Mouse (Mus musculus): ENCODE measurements at regions not wholly inside any gene's neighbourhood (a gene's known extent, or its start where the extent isn't known, plus 50 kb on each side); places are given as distances from the start of the nearest gene placed in this dataset.

DNA sequence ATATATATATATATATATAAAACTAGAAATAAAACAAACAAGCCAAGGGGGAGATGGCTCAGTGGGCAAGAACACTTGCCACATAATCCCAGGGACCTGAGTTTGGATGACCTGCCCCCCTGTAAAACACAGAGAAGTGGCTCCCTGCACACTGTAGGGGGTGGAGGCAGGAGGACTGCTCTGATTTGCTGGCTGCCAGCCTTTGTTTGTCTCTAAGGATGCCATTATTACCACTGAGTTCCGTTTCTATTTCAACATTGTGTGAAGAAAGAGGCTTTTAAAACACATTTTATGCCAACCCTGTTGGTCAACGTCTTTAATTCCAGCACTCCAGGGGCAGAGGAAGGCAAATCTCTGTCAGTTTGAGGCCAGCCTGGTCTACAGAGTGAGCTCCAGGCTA, 82.2 kb upstream of the Errfi1 start:
- DNase-seq (ENCODE audit: low read depth, low spot score) = no peak

DNA sequence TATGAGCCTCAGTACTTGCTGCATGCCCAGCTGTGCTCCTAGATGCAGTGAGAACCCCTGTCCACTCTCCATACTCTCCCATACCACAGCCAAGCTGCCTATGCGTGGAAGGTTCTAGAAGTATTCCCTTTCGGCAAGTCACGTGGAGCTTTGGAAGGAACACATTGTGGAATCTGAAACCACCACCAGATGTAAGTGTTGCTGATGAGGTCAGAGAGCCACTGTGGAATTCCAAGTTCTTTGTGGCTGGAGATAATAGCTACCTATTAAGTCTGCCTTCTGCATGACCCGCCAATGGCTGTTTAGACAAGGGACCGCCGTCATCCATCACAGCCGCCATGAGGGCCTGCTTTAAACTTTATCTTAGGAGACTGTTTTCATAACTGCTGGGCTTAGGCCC, 84.7 kb upstream of the Errfi1 start:
- DNase-seq (ENCODE audit: low read depth, low spot score) = peak; percentile 68

DNA sequence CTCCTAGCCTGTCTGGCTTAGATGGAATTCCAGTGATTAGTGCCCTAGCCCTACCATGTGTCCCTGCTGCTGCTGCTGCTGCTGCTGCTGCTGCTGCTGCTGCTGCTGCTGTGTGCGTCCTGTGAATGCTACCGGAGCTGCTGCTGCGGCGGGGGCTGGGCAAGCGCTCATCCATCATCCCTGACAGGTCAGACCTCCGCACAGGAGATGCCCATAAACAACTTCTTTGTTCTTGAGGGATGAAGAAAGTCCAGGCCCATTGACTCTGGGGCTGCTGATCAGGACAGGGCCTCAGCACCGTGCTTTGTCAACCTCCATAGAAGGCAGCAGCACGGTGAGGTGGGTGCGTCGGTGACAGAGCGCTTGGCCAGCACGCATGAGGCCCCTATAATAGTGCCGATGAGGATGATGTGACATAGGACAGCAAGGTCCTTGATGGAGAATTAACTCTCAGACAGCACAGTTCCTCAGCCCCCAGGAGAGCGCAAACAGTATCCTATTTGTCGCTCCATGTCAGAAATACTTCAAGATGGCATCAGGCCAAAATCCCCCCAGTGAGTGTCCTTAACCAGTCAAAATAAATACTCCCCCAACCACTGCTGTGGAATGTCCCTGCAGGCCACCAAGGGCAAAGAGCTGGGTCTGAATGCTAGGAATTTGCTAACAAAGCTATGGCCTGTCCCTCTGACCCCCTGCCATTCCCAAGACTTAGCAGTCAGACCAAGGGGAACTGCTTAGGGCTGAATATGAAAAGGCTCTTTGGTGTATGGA, 95.1 kb upstream of the Errfi1 start:
- DNase-seq (ENCODE audit: low read depth, low spot score) = peak; percentile 84

DNA sequence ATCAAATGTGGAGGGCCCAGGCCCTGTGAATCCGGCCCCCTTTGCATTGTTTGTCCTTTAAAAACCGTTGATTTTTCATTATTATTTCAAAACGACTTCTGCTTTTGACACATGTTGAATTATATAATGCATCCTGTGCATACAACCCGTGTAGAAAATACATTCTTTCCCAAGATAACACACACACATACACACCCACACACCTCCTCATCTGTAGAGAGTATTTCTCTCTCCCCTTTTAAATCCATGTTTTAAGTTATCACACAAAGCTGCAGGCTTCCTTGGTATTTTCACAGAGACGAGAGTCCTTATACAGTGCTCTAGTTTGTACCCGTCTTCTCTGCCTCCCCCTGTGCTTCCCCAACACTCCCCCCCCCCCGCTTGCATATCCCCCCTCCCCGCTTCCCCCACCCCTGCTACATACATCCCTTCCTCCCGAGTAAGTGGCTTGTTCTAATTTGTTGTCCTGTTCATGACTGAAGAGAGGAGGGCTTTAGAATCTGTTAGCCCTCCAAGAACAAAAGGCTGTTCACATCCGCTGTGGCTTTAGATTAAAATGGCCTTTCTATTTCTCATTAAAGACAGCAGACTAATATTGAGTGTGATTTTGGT, 95.8 kb upstream of the Errfi1 start:
- no peak for DNase-seq (ENCODE audit: low read depth, low spot score)

DNA sequence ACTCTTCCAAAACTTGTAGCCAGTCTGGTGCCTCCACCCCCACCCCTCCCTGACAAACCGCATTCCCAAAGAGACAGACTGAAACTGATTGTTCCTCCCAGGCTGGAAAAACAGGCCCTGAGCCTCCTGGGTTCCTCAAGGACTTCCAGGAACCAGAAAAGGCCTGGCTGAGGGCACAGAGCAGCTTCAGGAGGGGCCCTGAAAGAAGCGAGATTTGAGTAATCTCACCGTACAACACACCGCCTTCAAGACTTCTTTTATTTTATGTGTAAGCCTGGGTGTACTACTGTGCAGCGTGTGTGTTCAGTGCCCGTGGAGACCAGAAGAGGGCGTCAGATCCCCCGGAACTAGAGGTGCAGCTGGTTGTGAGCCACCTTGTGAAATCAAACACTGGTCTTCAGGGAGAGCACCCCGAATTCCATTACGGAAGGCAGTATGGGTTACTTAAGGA, 96.4 kb upstream of the Errfi1 start:
- DNase-seq (ENCODE audit: low read depth, low spot score) = no peak

DNA sequence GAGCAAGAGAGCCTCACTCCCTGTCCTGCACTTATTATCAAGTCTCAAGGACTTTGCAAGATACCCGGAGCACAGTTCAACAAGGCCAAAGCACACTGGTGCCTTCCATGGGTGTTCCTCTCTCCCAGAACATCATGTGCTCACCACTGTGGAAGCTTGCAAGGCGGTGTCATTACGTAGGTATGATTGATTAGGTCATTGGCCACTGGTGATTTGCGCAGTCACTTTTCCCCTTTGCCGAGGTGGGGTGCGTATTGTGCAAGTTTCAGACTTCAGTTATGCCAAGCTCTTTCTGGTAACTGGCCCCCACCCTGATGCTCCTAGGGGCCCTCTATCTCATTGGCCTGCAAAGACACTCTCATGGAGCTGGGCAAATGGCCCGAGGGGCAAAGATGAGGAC, 98.3 kb upstream of the Errfi1 start:
- DNase-seq (ENCODE audit: low read depth, low spot score) = no peak

DNA sequence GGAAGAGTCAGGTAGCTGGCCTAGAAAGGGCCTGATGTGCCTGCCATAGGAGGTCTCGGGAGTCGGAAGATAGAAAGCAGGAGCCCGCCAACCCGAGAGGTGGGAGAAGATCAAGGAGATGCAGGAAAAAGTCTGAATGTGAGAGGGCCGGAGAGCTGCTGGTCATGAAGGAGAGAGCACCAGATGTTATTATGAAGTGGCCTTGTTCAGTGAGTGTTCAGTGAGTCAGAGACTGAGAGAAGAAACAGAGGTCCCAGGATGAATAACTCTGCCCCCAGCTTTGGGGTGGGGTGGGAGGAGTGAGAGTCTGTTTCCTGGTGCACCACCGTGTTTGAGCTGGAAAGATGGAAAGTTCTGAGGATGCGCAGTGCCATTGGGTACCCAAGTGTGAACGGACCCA, 100.2 kb upstream of the Slc45a1 start:
- DNase-seq (ENCODE audit: low read depth, low spot score) = no peak

DNA sequence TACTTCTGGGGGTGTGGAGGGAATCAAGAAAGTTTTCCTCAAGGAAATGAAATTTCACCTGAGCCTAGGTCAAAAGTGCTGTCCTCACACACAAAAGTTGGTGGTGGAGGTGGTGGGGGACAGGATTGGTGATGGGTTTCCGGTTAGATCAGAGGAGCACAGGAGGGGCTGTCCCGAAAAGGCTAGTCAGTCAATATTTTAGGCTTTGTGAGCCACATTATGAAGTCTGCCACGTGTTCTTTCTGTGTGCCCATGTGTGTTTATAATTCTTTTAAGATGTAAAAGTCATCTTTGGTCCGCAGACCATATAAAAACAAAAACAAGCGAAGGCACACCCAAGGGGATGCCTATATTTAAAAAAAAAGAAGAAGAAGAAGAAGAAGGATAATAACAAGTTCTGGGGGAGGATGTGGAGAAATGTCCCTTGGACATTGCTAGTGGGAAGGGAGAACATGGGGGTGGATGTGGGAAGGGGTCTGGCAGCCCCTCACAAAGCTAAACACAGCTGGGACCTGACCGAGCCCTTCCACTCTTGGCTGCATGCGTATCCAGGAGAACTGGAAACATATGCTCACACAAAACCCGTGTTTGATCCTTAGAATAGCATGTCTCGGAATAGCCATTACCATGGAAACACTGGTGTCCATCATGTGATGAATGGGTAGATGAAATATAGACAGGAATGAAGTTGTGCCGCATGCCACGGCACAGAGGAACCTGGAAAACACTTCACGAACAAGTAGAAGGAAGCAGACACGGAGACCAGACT, 98.7 kb upstream of the Slc45a1 start:
- no peak for DNase-seq (ENCODE audit: low read depth, low spot score)

DNA sequence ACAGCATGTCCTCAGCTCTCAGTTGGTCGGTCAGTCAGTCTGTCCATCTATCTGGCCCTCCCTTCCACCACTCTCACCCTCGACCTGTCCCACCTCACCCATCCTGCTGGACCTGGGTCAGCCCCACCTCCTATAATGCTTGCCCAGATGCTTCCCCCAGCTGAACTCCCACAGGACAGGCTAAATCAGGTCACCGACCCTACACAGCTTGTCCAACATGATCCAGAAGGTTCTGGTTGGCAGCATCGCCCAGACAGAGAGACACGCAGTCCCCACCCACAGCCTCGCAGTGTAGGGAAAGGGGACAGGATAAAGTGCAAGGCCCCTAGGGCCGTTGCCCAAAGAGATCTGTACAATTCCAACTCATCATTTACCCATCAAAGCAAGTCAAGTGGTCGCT, 97.1 kb upstream of the Slc45a1 start:
- no peak for DNase-seq (ENCODE audit: low read depth, low spot score)

DNA sequence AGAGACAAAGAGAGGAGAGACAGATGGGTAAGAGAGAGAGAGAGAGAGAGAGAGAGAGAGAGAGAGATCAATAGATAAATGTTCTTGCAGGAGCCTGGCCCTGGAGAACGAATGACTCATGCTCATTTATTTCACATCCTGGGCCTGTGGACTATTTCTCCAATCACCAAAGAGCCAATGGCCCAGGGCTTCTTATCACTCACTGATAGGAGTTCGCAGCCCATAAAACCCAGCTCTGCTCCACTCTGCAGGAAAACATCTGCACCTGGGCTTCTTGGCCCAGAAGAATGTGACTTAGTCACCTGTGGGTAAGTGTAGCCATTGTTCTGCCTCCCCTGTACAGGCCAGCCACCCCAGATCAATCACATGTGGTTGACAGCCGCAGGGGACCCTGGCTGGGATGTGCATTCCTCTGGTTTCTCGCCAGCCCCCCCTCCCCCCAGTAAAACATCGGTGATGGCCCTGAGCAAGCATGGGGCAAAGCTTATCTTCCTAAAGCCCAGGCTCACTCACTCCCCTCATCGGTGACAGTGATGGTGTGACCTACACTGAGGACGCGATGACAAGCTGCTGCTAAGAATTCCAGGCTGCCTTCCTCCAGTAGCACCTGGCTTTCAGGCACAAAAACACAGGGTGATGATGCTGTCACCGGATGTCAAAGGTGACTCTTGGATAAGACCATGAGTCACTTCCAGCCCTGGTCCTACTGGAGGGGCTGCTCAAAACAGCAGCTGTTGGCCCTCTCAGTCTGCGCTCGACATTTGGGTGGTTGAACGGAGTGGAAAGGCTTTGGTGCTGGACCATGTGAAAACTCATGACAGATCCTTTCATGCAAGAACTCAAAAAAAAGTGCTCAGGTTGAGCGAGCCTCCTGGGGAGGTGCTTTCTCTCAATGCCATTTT, 96.4 kb upstream of the Slc45a1 start:
- DNase-seq (ENCODE audit: low read depth, low spot score) = peak; percentile 52

DNA sequence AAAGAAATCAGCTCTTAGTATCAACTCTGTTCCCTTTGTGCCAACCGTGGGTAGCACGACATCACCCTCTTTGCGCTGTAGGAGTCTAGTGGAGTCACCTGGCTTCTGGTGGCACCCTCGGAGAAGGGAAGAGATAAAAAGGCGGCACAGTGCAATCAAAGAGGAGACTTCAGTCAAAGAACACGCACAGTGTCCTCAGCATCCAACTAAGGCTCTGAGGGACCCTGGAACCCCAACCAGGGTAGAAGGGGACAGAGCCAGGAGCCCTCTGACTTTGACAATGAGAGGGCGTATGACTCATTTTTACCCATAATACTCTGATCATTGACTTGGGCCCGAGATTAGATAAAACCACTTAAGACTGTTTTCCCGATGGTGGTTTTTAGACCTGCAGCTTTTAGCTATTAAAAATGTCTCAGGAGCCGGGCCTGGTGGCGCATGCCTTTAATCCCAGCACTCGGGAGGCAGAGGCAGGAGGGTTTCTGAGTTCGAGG, 94.5 kb upstream of the Slc45a1 start:
- no peak for DNase-seq (ENCODE audit: low read depth, low spot score)

DNA sequence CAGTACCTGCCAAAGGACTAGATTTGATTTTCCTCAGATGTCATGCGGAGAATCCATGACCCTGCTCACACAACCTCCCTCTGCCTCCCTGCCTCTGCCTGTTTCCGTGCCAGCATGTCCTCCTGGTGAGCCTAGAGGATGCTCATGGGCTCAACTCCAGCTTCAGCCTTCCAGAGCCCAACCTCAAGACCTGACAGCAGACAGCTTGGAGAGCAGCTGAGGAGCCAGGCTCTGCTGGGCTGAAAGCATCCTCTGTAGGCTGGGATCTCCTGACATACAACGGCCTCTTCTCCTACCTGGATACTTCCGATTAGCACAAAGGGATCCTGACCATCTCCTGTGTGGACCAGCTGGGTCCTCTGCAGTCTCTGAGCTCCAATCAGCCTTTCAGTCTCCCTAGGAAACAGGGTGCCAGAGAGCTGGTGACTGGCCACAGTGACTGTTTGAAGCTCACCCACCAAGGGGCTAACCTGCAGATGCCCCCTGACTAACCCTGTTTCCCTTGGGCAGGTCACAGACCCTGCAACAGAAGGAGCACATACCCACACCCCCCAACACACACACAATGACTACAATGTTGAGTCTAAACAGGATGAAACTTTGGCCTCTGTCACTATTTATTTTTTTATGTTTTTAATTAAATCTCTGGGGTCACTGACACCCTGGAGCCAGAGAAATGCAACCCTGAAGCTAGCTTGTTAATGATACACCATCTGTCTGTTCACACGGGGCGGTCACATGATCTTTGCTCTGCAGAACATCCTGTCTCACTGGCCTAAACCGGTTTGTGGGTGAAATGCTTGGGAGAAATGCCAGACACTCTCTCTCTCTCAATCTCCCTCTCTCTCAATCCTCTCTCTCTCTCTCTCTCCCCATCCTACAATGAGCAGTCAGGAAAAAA, 93.8 kb upstream of the Slc45a1 start:
- peak; percentile 63 for DNase-seq (ENCODE audit: low read depth, low spot score)

DNA sequence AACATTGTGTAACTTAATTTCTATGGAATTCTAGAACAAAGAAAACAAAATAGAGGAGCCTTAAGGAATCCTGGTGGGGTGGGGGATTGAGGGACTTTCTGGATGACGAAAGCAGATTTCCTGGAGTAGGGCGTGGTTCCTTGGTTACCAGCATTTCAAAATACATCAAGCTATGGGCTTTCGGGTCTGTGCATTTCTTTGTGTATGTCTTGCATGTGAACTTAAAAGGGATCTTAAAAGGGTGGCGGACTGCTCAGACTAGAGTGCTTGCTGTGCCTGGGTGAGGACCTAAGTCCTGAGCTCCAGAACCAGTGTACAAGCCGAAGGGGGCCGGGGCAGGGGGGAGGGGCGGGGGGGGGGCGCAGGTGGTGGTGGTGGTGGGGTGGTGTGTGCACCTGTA, 91.5 kb upstream of the Slc45a1 start:
- DNase-seq (ENCODE audit: low read depth, low spot score) = no peak

DNA sequence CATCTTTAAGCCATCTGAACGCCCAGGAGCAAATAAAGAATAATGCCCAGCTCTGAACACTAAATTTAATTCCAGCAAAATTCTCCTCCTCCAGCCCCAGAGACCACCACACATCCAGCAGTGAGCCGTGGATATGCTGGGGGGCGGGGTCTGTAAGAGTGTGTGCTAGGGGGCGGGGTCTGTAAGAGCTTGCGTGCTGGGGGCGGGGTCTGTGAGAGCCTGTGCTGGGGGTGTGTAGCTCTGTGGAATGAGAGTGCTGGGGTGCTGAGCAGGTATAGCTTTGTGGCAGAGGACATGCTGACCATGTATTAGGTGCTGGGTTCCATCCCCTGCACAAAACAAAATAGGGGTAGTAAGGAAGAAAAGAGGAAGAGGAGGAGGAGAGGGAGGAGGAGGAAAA, 91.1 kb upstream of the Slc45a1 start:
- DNase-seq (ENCODE audit: low read depth, low spot score) = no peak

DNA sequence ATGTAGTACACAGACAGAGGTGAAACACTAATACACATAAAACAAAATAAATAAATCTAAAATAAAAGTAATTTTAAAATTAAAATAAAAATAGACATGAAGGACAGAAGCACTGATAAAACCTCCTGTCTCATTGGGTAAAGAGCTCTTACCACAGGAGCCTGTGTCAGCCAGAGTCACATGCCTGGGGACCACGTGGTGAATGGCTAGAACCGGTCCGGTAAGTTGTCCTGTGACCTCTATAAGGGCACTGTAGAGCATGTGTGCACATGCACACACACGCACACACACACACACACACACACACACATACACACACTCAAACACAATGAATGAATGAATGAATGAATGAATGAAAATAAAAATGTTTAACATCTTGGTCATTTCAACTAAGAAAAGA, 89.8 kb upstream of the Slc45a1 start:
- DNase-seq (ENCODE audit: low read depth, low spot score) = no peak

DNA sequence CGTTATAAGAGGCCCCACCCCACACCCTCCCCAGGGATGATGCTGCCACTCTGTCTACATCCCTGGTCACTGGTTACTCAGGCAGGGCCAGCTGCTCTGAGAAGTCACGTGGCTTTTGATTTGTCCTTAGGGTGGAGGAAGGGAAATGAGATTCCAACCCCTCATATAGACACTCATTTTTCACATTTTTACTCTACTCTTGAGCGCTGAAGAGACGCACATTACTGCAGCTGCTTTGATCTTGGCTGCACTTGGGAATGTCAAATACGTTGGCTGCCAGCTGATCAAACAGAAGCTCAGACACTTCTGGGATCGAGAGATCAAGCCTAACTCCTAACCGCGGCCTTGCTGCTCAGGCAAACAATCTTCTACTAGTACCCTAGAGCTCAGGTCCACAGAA, 88.2 kb upstream of the Slc45a1 start:
- DNase-seq (ENCODE audit: low read depth, low spot score) = peak; percentile 41

DNA sequence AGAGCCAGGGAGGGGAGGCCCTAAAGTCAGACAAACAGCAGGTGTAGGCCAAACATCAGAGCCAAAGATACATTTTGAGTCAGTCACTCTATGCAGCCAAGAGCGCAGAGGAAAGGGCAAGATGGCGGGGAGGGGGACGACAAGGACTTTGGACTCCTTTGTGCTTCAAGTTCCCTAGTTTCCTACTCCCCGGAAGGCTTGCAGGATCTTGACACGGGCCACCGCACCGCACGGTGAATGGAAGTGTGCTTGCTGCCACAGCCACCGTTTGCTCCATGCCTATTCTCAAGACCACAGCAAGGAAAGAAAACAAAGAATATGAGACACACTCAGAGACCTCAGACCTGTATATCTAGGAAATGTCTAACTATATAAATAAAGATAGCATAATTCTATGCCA, 86.8 kb upstream of the Slc45a1 start:
- DNase-seq (ENCODE audit: low read depth, low spot score) = no peak

DNA sequence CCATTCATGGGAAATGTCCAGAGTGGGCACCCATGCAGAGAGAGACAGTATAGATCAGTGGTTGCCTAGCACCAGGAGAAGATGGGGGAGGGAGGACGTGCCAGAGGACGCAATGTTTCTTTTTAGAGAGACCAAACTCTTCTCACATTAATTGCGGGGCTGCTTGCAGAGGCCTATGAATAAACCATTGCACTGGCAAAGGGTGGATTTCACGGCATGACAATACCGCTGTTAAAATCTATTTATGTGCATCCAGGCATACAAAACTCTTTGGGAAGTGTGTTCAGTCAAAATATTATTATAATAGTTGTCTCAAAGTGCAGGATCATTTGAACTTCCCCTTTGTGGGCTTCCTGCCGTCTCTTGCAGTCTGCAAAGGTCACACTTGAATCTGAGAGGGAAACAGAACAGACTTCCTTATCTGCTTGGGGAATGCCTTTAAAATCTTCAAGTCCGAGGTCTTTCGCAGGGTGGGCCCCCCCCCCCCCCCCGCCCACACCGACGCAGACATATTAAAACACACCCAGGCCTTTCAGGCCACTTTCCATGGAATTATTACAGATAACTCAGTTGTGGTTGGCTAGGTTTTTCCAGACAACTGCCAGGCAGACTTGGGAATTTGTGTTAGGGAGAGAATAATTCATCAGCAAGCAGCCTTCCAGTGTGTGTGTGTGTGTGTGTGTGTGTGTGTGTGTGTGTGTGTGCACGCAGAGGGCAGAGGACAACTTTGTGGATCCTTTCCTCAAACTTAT, 78.3 kb upstream of the Slc45a1 start:
- DNase-seq (ENCODE audit: low read depth, low spot score) = peak; percentile 75

DNA sequence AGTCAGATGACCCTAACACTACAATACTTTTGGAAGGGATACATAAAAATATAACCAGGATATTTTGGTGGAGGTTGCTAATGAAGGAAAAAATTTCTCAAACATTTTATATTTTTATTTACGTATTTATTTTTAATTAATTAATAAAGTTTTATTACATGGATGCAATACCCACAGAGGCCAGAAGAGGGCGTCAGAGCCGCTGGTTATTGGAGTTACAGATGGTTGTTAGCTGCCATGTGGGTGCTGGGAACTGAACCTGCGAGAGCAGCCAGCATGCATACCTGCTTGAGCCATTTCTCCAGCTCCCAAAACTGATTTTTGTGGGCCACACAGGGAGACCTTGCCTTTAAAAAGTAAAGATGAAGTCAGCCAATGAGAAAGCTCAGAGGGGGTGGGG, 74.6 kb upstream of the Slc45a1 start:
- no peak for DNase-seq (ENCODE audit: low read depth, low spot score)

DNA sequence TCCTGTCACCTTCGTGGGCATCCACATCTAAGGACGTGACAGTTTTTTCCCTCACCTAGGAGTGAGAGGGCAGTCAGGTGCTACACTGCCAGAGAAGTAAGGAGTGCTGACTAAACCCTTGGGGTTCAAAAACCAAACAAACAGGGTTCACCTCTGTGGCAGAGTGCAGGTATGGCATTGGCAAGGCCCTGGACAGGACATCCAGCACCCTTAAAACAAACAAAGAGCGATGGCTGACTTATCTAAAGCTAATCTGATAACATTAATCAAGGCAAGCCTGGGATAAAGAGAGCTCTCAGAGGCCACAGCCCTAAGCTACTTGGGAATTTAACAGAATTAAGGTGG, 74.1 kb upstream of the Slc45a1 start:
- no peak for DNase-seq (ENCODE audit: low read depth, low spot score)

Measured in mesoderm, embryonic 11.5 days (tissue).